Mouse (Mus musculus) lung, adult 2 months (tissue): Measurements from ENCODE around the gene Slbp.

Experiments
- CTCF ChIP-seq: fragments of 200-500 bp; IDR thresholded peaks from 2 replicates; pipeline ENCODE4 v1.5.1; 2011; ENCODE audit warnings: mild to moderate bottlenecking, low read length, control low read depth; ENCODE audit not compliant: insufficient read depth
- POLR2A ChIP-seq: fragments of 200-500 bp; IDR thresholded peaks from 2 replicates; pipeline ENCODE4 v1.6.1; 2011; ENCODE audit warnings: low read depth, mild to moderate bottlenecking, control low read depth, low read length, borderline replicate concordance; ENCODE audit errors: extremely low read depth

DNA sequence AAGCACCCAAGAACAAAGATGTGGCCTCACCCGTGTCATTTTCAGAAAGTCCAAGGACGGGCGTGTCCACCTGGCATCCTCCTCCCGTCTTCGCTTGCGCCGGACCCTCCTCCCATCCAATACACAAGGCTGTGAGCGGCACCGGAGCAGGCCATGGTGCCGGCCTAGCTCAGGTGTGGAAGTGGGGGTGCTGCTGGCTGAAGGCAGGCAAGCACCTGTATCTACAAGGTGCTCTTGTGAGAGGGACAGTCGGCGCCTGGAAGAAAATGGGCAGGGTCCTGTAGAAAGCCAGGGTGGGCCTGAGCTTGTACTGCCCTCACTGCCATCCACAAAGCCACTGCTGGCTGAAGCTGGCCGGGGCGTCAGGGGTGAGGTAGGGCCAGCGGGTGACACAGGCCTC is 44.9 kb downstream of the Slbp start:
- TF ChIP-seq CTCF (no peak), POLR2A (no peak)
